Mouse (Mus musculus): ENCODE measurements at regions not wholly inside any gene's neighbourhood (a gene's known extent, or its start where the extent isn't known, plus 50 kb on each side); places are given as distances from the start of the nearest gene placed in this dataset.

GRCm38 (mm10) chr5:144647311-144648104 is 101.8 kb downstream of the Nptx2 start:
- TF ChIP-seq CTCF (IDR thresholded peaks at IDR 0.05; ENCODE audit: control insufficient read depth, insufficient read depth, insufficient replicate concordance, low read depth, low read length) (no peak), POLR2A (IDR thresholded peaks at IDR 0.05; ENCODE audit: control insufficient read depth, low read depth, low read length) (no peak)
- Histone ChIP-seq H3K4me3 (ENCODE audit: control insufficient read depth, low read depth, low read length) (no peak overlapping the region), H3K36me3 (ENCODE audit: control insufficient read depth, insufficient read depth, low read length) (no peaks in the 10 kb centered on the region)

GRCm38 (mm10) chr5:144652231-144652630 is 106.5 kb downstream of the Nptx2 start:
- Histone ChIP-seq H3K27ac (ENCODE audit: control insufficient read depth, insufficient read depth, low read depth, low read length) (no peak overlapping the region), H3K36me3 (ENCODE audit: control insufficient read depth, insufficient read depth, low read length) (no peaks in the 10 kb centered on the region), H3K4me3 (ENCODE audit: control insufficient read depth, low read depth, low read length) (no peak overlapping the region), H3K27me3 (ENCODE audit: control insufficient read depth, insufficient read depth, low read length) (no peaks in the 10 kb centered on the region), H3K4me1 (ENCODE audit: control insufficient read depth, insufficient read depth, low read length) (peaks cover 2% of the 10 kb centered on the region)
- TF ChIP-seq CTCF (IDR thresholded peaks at IDR 0.05; ENCODE audit: control insufficient read depth, insufficient read depth, insufficient replicate concordance, low read depth, low read length) = no peak
- no peak for TF ChIP-seq POLR2A (IDR thresholded peaks at IDR 0.05; ENCODE audit: control insufficient read depth, low read depth, low read length)

More at GRCm38 (mm10) chr5:144647311-144648104, 101.8 kb downstream of the Nptx2 start:
- Histone ChIP-seq H3K27ac (ENCODE audit: control insufficient read depth, insufficient read depth, low read depth, low read length) (no peak overlapping the region), H3K4me1 (ENCODE audit: control insufficient read depth, insufficient read depth, low read length) (peaks cover 2% of the 10 kb centered on the region), H3K27me3 (ENCODE audit: control insufficient read depth, insufficient read depth, low read length) (no peaks in the 10 kb centered on the region)

- Histone ChIP-seq H3K4me3 (ENCODE audit: control insufficient read depth, low read depth, low read length) (no peak overlapping the region), H3K36me3 (ENCODE audit: control insufficient read depth, insufficient read depth, low read length) (no peaks in the 10 kb centered on the region), H3K27ac (ENCODE audit: control insufficient read depth, insufficient read depth, low read depth, low read length) (no peak overlapping the region), H3K27me3 (ENCODE audit: control insufficient read depth, insufficient read depth, low read length) (no peaks in the 10 kb centered on the region), H3K4me1 (ENCODE audit: control insufficient read depth, insufficient read depth, low read length) (peaks cover 15% of the 10 kb centered on the region)
- TF ChIP-seq CTCF (IDR thresholded peaks at IDR 0.05; ENCODE audit: control insufficient read depth, insufficient read depth, insufficient replicate concordance, low read depth, low read length) (no peak), POLR2A (IDR thresholded peaks at IDR 0.05; ENCODE audit: control insufficient read depth, low read depth, low read length) (no peak)
Observed at GRCm38 (mm10) chr5:144662031-144662430, 99.6 kb downstream of the Tmem130 start.

GRCm38 (mm10) chr5:144663981-144664380 is 97.6 kb downstream of the Tmem130 start:
- H3K27me3 ChIP-seq (ENCODE audit: control insufficient read depth, insufficient read depth, low read length) = no peaks in the 10 kb centered on the region
- H3K27ac ChIP-seq (ENCODE audit: control insufficient read depth, insufficient read depth, low read depth, low read length) = peak overlapping the region; percentile 69; the same call in 1 of the 2 replicates
- peak overlapping the region; percentile 79 for H3K4me3 ChIP-seq (ENCODE audit: control insufficient read depth, low read depth, low read length)
- peaks cover 15% of the 10 kb centered on the region for H3K4me1 ChIP-seq (ENCODE audit: control insufficient read depth, insufficient read depth, low read length)
- TF ChIP-seq POLR2A (IDR thresholded peaks at IDR 0.05; ENCODE audit: control insufficient read depth, low read depth, low read length) = no peak
- TF ChIP-seq CTCF (IDR thresholded peaks at IDR 0.05; ENCODE audit: control insufficient read depth, insufficient read depth, insufficient replicate concordance, low read depth, low read length) = no peak
- no peaks in the 10 kb centered on the region for H3K36me3 ChIP-seq (ENCODE audit: control insufficient read depth, insufficient read depth, low read length)

- Histone ChIP-seq H3K4me3 (ENCODE audit: control insufficient read depth, low read depth, low read length) (peak overlapping the region; percentile 79), H3K27ac (ENCODE audit: control insufficient read depth, insufficient read depth, low read depth, low read length) (peak overlapping the region; percentile 69), H3K27me3 (ENCODE audit: control insufficient read depth, insufficient read depth, low read length) (no peaks in the 10 kb centered on the region), H3K36me3 (ENCODE audit: control insufficient read depth, insufficient read depth, low read length) (no peaks in the 10 kb centered on the region), H3K4me1 (ENCODE audit: control insufficient read depth, insufficient read depth, low read length) (peaks cover 15% of the 10 kb centered on the region)
- no peak for TF ChIP-seq CTCF (IDR thresholded peaks at IDR 0.05; ENCODE audit: control insufficient read depth, insufficient read depth, insufficient replicate concordance, low read depth, low read length)
- peak; percentile 41; the same call in 1 of the 2 replicates for TF ChIP-seq POLR2A (IDR thresholded peaks at IDR 0.05; ENCODE audit: control insufficient read depth, low read depth, low read length)
Observed at GRCm38 (mm10) chr5:144664571-144665295, 96.9 kb downstream of the Tmem130 start.

GRCm38 (mm10) chr5:144668060-144668459 is 93.6 kb downstream of the Tmem130 start:
- Histone ChIP-seq H3K27ac (ENCODE audit: control insufficient read depth, insufficient read depth, low read depth, low read length) (no peak overlapping the region), H3K27me3 (ENCODE audit: control insufficient read depth, insufficient read depth, low read length) (no peaks in the 10 kb centered on the region), H3K4me1 (ENCODE audit: control insufficient read depth, insufficient read depth, low read length) (peaks cover 15% of the 10 kb centered on the region), H3K4me3 (ENCODE audit: control insufficient read depth, low read depth, low read length) (no peak overlapping the region), H3K36me3 (ENCODE audit: control insufficient read depth, insufficient read depth, low read length) (no peaks in the 10 kb centered on the region)
- TF ChIP-seq CTCF (IDR thresholded peaks at IDR 0.05; ENCODE audit: control insufficient read depth, insufficient read depth, insufficient replicate concordance, low read depth, low read length) = no peak
- TF ChIP-seq POLR2A (IDR thresholded peaks at IDR 0.05; ENCODE audit: control insufficient read depth, low read depth, low read length) = no peak
